Mouse (Mus musculus) hindbrain, embryonic 16.5 days (tissue): ENCODE measurements around the gene Sgpp1. TPM values are rescaled to one million over a fixed set of nuclear protein-coding genes. Genes with fewer than 3 reads are reported as not detected.
"Not testable (repeated sequence)": the region's sequence is repeated elsewhere in the genome, so short reads cannot be mapped to it uniquely, and the experiment has no call there.

ENCODE experiments used
- ATAC-seq: fragments of 200-750 bp; cut with Nextera tagmentation; 2 replicates; pipeline ENCODE4 v1.8.0; 2017; ENCODE audit warnings: moderate TSS enrichment, moderate library complexity
- H3K27ac ChIP-seq: fragments of 300-500 bp; sonication (generic); 2 replicates; pipeline ENCODE4 v1.5.1; 2014; ENCODE audit warnings: low read depth, mild to moderate bottlenecking, control low read depth, low read length, moderate library complexity
- H3K27me3 ChIP-seq: fragments of 300-500 bp; sonication (generic); replicated peaks from 2 replicates; pipeline ENCODE4 v1.6.1; 2014; ENCODE audit warnings: low read length; ENCODE audit not compliant: control insufficient read depth, insufficient read depth
- H3K36me3 ChIP-seq: fragments of 300-500 bp; sonication (generic); 2 replicates; pipeline ENCODE4 v1.6.1; 2014; ENCODE audit warnings: mild to moderate bottlenecking, low read length, moderate library complexity, mixed read lengths; ENCODE audit not compliant: control insufficient read depth, insufficient read depth
- H3K4me1 ChIP-seq: fragments of 300-500 bp; sonication (generic); 2 replicates; pipeline ENCODE4 v1.6.1; 2014; ENCODE audit warnings: low read depth, low read length; ENCODE audit not compliant: control insufficient read depth, insufficient read depth
- H3K4me2 ChIP-seq: fragments of 300-500 bp; sonication (generic); 2 replicates; pipeline ENCODE4 v1.6.1; 2014; ENCODE audit warnings: mild to moderate bottlenecking, low read length, control low read depth, moderate library complexity
- H3K4me3 ChIP-seq: fragments of 300-500 bp; sonication (generic); 2 replicates; pipeline ENCODE4 v1.5.1; 2014; ENCODE audit warnings: mild to moderate bottlenecking, low read length, control low read depth, moderate library complexity
- H3K9ac ChIP-seq: fragments of 300-500 bp; sonication (generic); 2 replicates; pipeline ENCODE4 v1.6.1; 2014; ENCODE audit warnings: low read depth, mild to moderate bottlenecking, control low read depth, low read length, moderate library complexity
- H3K9me3 ChIP-seq: fragments of 300-500 bp; sonication (generic); 2 replicates; pipeline ENCODE4 v1.6.1; 2014; ENCODE audit warnings: mild to moderate bottlenecking, low read length, moderate library complexity; ENCODE audit not compliant: control insufficient read depth
- WGBS: fragments of 180-500 bp; shearing (Covaris S2); extraction: QIAGEN DNeasy Blood & Tissue Kit; methylation state at CpG from one replicate; pipeline ENCODE4 v1.1.7; 2014; 5-methylcytosine and 5-hydroxymethylcytosine counted together
- polyA plus RNA-seq: library from polyadenylated mRNA; unstranded; fragments of >200 nt; fragmentation: Nextera tagmentation; extraction: Ambion mirVana; gene quantifications from 2 replicates; pipeline ENCODE4 v1.2.1, GENCODE M21; 2015

Sgpp1 gene
- polyA plus RNA-seq, 1 experiment from 2014 or later = 12.2 TPM

- no peak overlapping the region for H3K9ac ChIP-seq
- no peak overlapping the region for H3K4me3 ChIP-seq
- WGBS = 90% methylated on average over 3 of the region's 3 CpGs
- H3K9me3 ChIP-seq = peaks cover 3% of the 10 kb centered on the region; the same call in 1 of the 2 replicates
- no peak overlapping the region for H3K4me2 ChIP-seq
- H3K27me3 ChIP-seq = no peaks in the 10 kb centered on the region
- ATAC-seq = no peak
- no peaks in the 10 kb centered on the region; the same call in 1 of the 2 replicates for H3K4me1 ChIP-seq
- no peaks in the 10 kb centered on the region for H3K36me3 ChIP-seq
- H3K27ac ChIP-seq = no peak overlapping the region
These were observed 32.8 kb downstream of the Sgpp1 start for GRCm38 (mm10) chr12:75702739-75703122.

DNA sequence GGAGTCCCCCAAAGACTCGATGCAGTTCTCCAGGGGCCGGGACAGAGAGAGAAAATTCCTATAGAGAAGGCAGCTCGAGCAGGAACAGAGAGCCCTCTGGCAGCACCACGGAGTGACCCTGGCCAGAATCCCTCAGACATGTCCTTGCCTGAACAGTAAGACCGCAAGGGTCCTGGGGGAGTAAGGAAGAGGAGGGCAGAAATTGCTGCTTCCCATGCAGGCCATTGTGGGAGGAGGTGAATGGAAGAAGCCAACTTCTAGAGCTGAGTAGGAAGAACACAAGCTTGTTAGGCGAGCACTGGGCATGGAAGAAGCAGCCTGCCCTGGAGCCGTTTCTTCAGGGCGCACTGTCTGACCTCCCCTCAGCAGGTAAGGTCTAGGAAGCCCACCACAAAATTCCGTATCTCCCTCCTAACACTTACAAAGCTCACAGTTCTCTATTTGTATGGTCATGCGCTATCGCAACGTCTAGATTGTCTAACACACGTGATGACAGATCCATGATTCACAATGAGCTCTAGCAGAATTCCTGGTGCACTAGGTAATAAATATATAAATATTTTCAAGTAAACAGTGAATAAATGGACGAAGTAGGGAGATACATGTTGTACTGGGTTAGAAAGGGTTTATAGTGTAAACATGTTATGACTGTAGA is 33.3 kb downstream of the Sgpp1 start:
- peaks cover 3% of the 10 kb centered on the region; the same call in 1 of the 2 replicates for H3K9me3 ChIP-seq
- H3K36me3 ChIP-seq = no peaks in the 10 kb centered on the region
- H3K4me2 ChIP-seq = peak overlapping the region; percentile 48
- no peaks in the 10 kb centered on the region for H3K27me3 ChIP-seq
- H3K9ac ChIP-seq = 0 out of 2 replicates have a peak overlapping the region, but pooled peaks have one; percentile 23
- 71% methylated on average over 14 of the region's 14 CpGs for WGBS
- no peak overlapping the region for H3K27ac ChIP-seq
- ATAC-seq = no peak
- H3K4me3 ChIP-seq = no peak overlapping the region; the same call in 1 of the 2 replicates
- no peaks in the 10 kb centered on the region; the same call in 1 of the 2 replicates for H3K4me1 ChIP-seq

DNA sequence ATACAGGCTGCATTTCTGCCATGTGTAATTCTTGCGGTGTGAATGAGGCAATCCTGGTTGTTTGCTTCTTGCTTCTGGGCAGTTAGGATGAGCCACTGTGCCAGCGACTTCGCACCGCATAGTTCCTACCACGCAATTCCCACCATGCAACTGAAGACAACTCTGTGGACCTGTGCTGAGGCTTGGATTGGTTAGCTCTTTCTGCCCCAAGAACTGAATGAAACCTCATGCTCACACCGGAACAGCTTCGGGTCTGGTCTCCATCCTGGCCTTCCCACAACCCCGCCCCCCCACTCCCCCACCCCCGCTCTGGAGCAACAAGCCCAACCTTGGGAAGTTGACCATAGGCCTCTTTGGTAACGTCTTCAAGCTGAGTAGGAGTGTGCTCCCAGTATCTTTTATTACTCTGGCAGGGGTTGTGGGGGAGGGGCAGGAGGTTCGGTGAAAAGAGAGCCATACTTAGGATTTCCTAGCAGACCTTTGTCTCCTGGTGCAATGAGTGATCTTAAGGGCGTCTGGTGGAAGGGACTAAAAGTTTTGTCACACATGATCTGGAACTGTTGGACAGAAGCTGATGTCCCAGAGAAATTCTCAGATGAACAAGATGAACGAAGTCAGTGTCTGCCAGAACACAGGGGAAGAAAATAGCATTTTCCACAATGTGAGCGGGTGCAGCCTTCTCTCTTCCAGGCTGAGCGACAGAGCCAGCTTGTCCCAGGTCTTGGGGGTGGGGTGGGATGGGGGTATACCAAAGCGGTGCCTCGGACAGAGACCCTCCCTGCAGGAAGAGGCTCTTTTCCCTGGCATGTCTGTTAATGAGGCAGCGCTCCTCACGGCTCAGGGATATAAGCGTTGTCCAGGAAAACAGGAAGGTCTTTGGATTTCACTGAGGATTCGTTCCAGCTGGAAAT is 34.1 kb downstream of the Sgpp1 start:
- 46% methylated on average over 21 of the region's 21 CpGs for WGBS
- no peaks in the 10 kb centered on the region; the same call in 1 of the 2 replicates for H3K4me1 ChIP-seq
- H3K4me3 ChIP-seq = peak overlapping the region; percentile 4; the same call in 1 of the 2 replicates
- peaks cover 3% of the 10 kb centered on the region; the same call in 1 of the 2 replicates for H3K9me3 ChIP-seq
- H3K36me3 ChIP-seq = no peaks in the 10 kb centered on the region
- H3K4me2 ChIP-seq = peak overlapping the region; percentile 48
- no peaks in the 10 kb centered on the region for H3K27me3 ChIP-seq
- H3K27ac ChIP-seq = no peak overlapping the region
- H3K9ac ChIP-seq = 0 out of 2 replicates have a peak overlapping the region, but pooled peaks have one; percentile 23
- no peak for ATAC-seq

DNA sequence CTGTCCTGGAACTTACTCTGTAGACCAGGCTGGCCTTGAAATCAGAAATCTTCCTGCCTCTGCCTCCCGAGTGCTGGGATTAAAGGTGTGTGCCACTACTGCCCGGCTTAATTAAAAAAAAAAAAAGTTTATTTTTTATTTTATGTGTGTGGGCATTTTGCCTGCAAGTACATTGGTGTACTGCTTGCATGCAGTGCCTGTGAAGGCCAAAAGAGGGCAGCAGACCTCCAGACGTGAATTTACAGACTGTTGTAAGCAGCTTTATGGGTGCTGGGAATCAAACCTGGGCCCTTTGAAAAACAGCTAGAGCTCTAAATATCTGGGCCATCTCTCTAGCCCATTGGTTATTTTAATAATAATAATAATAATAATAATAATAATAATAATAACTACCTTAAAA is 36.8 kb downstream of the Sgpp1 start:
- no peaks in the 10 kb centered on the region; the same call in 1 of the 2 replicates for H3K4me1 ChIP-seq
- 82% methylated on average over 3 of the region's 3 CpGs for WGBS
- no peak overlapping the region for H3K4me3 ChIP-seq
- ATAC-seq = no peak
- peaks cover 3% of the 10 kb centered on the region; the same call in 1 of the 2 replicates for H3K9me3 ChIP-seq
- no peak overlapping the region for H3K27ac ChIP-seq
- no peak overlapping the region for H3K9ac ChIP-seq
- no peaks in the 10 kb centered on the region for H3K27me3 ChIP-seq
- no peak overlapping the region for H3K4me2 ChIP-seq
- no peaks in the 10 kb centered on the region for H3K36me3 ChIP-seq

DNA sequence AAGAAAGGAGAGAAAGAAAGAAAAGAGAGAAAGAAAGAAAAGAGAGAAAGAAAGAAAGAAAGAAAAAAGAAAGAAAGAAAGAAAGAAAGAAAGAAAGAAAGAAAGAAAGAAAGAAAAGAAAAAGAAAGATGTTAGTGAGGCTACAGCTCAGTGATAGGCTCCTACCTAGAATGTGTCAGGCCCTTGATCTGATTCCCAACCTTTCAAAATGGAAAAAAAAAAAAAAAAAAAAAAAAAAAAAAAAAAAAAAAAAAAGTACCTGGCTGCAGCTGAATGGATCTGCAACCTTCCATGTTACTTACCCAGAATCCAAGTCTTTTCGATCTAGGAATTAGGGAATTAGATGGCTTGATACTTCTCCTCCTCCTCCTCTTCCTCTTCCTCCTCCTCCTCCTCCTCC is 39.7 kb downstream of the Sgpp1 start:
- H3K9me3 ChIP-seq, H3K4me2 ChIP-seq, H3K4me1 ChIP-seq, H3K27me3 ChIP-seq, H3K27ac ChIP-seq, H3K9ac ChIP-seq, H3K4me3 ChIP-seq, H3K36me3 ChIP-seq, ATAC-seq: not testable (repeated sequence)
- 95% methylated on average over 1 of the region's 1 CpGs for WGBS

- Histone ChIP-seq H3K36me3 (no peaks in the 10 kb centered on the region), H3K9me3 (no peaks in the 10 kb centered on the region), H3K4me3 (no peak overlapping the region), H3K27ac (no peak overlapping the region), H3K4me2 (no peak overlapping the region), H3K9ac (no peak overlapping the region), H3K27me3 (no peaks in the 10 kb centered on the region), H3K4me1 (no peaks in the 10 kb centered on the region)
- WGBS = 95% methylated on average over 2 of the region's 2 CpGs
- ATAC-seq = no peak
These were observed 46.5 kb downstream of the Sgpp1 start for GRCm38 (mm10) chr12:75689003-75689402.

DNA sequence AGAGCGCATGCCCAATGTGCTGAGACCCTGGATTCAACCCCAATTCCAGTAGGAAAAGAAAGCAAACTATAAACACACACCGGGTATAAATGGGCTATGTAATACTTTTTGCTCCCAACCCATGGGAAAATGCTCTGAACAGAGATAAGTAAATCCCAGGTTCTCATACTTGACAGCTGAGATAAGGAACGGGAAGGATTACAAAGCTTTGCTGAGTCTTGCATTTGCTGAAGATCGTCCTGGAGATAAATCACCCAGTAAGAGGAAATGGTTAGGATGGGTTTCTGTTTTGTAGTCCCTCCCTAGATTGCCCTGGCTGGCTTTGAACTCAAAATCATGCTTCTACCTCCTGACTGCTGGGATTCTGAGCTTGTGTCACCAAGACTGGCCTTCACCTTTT is 48.2 kb downstream of the Sgpp1 start:
- H3K4me3 ChIP-seq = no peak overlapping the region
- H3K4me1 ChIP-seq = no peaks in the 10 kb centered on the region
- ATAC-seq = no peak
- no peaks in the 10 kb centered on the region for H3K9me3 ChIP-seq
- H3K9ac ChIP-seq = no peak overlapping the region
- H3K4me2 ChIP-seq = no peak overlapping the region
- WGBS = 76% methylated on average over 4 of the region's 4 CpGs
- H3K27me3 ChIP-seq = no peaks in the 10 kb centered on the region
- H3K27ac ChIP-seq = no peak overlapping the region
- H3K36me3 ChIP-seq = no peaks in the 10 kb centered on the region

DNA sequence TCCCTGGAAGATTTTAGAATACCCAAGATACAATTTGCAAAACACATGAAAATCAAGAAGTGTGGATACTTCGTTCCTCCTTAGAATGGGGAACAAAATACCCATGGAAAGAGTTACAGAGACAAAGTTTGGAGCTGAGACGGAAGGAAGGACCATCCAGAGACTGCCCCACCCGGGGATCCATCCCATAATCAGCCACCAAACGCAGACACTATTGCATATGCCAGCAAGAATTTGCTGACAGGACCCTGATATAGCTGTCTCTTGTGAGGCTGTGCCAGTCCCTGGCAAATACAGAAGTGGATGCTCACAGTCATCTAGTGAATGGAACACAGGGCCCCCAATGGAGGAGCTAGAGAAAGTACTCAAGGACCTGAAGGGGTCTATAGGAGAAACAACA is 51.5 kb downstream of the Sgpp1 start:
- ATAC-seq, H3K4me1 ChIP-seq, H3K27me3 ChIP-seq, H3K27ac ChIP-seq, H3K4me3 ChIP-seq, H3K9ac ChIP-seq, H3K36me3 ChIP-seq, H3K9me3 ChIP-seq, H3K4me2 ChIP-seq: not testable (repeated sequence)
- 80% methylated on average over 4 of the region's 4 CpGs for WGBS

- H3K9me3 ChIP-seq = no peaks in the 10 kb centered on the region
- H3K9ac ChIP-seq = no peak overlapping the region
- no peak overlapping the region for H3K4me2 ChIP-seq
- no peak for ATAC-seq
- no peaks in the 10 kb centered on the region for H3K36me3 ChIP-seq
- H3K4me3 ChIP-seq = no peak overlapping the region
- H3K4me1 ChIP-seq = no peaks in the 10 kb centered on the region
- H3K27me3 ChIP-seq = no peaks in the 10 kb centered on the region
- WGBS = 89% methylated on average over 4 of the region's 4 CpGs
- H3K27ac ChIP-seq = no peak overlapping the region
These were observed 51.9 kb downstream of the Sgpp1 start for GRCm38 (mm10) chr12:75683598-75683997.
